Mouse (Mus musculus) lung, embryonic 15.5 days (tissue): ENCODE measurements around the gene Tas2r123. TPM values are rescaled to one million over a fixed set of nuclear protein-coding genes. Genes with fewer than 3 reads are reported as not detected.

ENCODE experiments used
- ATAC-seq: fragments of 200-750 bp; cut with Nextera tagmentation; 2 replicates; pipeline ENCODE4 v1.8.0; 2017; ENCODE audit warnings: moderate number of reproducible peaks, borderline replicate concordance; ENCODE audit not compliant: low FRiP score, low TSS enrichment; ENCODE audit errors: extremely low read depth
- H3K27ac ChIP-seq: fragments of 300-500 bp; sonication (generic); 2 replicates; pipeline ENCODE4 v1.5.1; 2015; ENCODE audit warnings: moderate library complexity, mild to moderate bottlenecking, inconsistent platforms
- H3K27me3 ChIP-seq: fragments of 300-500 bp; sonication (generic); 2 replicates; pipeline ENCODE4 v1.6.1; 2015; ENCODE audit warnings: inconsistent platforms
- H3K36me3 ChIP-seq: fragments of 300-500 bp; sonication (generic); 2 replicates; pipeline ENCODE4 v1.6.1; 2015; ENCODE audit warnings: inconsistent platforms
- H3K4me1 ChIP-seq: fragments of 300-500 bp; sonication (generic); 2 replicates; pipeline ENCODE4 v1.6.1; 2015; ENCODE audit warnings: inconsistent platforms
- H3K4me2 ChIP-seq: fragments of 300-500 bp; sonication (generic); 2 replicates; pipeline ENCODE4 v1.6.1; 2015; ENCODE audit warnings: inconsistent platforms, mild to moderate bottlenecking, moderate library complexity
- H3K4me3 ChIP-seq: fragments of 300-500 bp; sonication (generic); 2 replicates; pipeline ENCODE4 v1.5.1; 2015; ENCODE audit warnings: mild to moderate bottlenecking, inconsistent platforms
- H3K9ac ChIP-seq: fragments of 300-500 bp; sonication (generic); 2 replicates; pipeline ENCODE4 v1.6.1; 2015; ENCODE audit warnings: inconsistent platforms
- H3K9me3 ChIP-seq: fragments of 300-500 bp; sonication (generic); 2 replicates; pipeline ENCODE4 v1.6.1; 2016; ENCODE audit warnings: inconsistent platforms
- WGBS: fragments of 180-500 bp; shearing (Covaris S2); methylation state at CpG from one replicate; pipeline ENCODE4 v1.1.7; 2015; 5-methylcytosine and 5-hydroxymethylcytosine counted together
- polyA plus RNA-seq: library from polyadenylated mRNA; unstranded; fragments of >200 nt; fragmentation: Nextera tagmentation; extraction: Ambion mirVana; gene quantifications from 2 replicates; pipeline ENCODE4 v1.2.1, GENCODE M21; 2015

Tas2r123 gene
- polyA plus RNA-seq: not detected in 2 replicates

GRCm38 (mm10) chr6:132846842-132847241 lies at the start of gene Tas2r123:
Gene Tas2r123, plus strand, starts transcription at chr6:132847142.
- Histone ChIP-seq H3K36me3 (no peaks in the 10 kb centered on the region), H3K4me3 (no peak within 1 kb of the TSS), H3K27me3 (no peaks in the 10 kb centered on the region), H3K9ac (no peak within 1 kb of the TSS), H3K4me2 (no peak within 1 kb of the TSS), H3K9me3 (no peaks in the 10 kb centered on the region), H3K27ac (no peak within 1 kb of the TSS), H3K4me1 (no peaks in the 10 kb centered on the region)
- ATAC-seq: no peak
- 58% methylated on average over 1 of the region's 1 CpGs for WGBS

DNA sequence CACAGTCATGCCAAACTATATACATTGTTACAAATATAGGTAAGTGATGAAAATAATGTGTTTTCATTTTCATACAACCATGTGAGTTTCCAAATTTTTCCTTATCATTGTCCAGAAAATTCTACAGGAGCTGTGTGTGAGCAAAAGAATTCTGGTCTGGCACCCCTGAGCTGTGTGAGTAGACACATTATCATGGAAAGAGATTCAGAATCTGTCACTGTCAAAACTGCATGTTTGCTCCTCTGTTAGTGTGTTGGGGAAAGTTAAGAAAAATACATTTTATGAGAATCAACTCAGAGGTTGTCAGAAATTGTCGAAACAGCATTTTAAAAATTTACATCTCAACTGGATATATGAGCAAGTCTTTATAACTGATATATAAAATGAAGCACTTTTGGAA lies 44.4 kb upstream of the Tas2r123 start, which contains the start of gene Tas2r117:
Tas2r117 (plus strand) TSS at position 301 of the 400 bp plus-strand sequence.
- Histone ChIP-seq H3K4me2 (no peak within 1 kb of the TSS), H3K4me3 (no peak within 1 kb of the TSS), H3K9ac (no peak within 1 kb of the TSS), H3K27ac (no peak within 1 kb of the TSS), H3K36me3 (no peaks in the 10 kb centered on the region), H3K4me1 (no peaks in the 10 kb centered on the region), H3K9me3 (no peaks in the 10 kb centered on the region), H3K27me3 (no peaks in the 10 kb centered on the region)
- no peak for ATAC-seq
- 79% methylated on average over 1 of the region's 1 CpGs for WGBS

- no peak for ATAC-seq
- H3K4me1 ChIP-seq: no peaks in the 10 kb centered on the region
Observed at GRCm38 (mm10) chr6:132855138-132855537, 8.2 kb downstream of the Tas2r123 start, which contains the start of gene Tas2r116. Gene Tas2r116, plus strand, starts transcription at chr6:132855438.

GRCm38 (mm10) chr6:132867708-132868107 lies 20.8 kb downstream of the Tas2r123 start, which contains the start of gene Tas2r110:
Gene Tas2r110, plus strand, starts transcription at chr6:132868008.
- H3K4me2 ChIP-seq: no peak within 1 kb of the TSS
- ATAC-seq: no peak
- no peaks in the 10 kb centered on the region for H3K4me1 ChIP-seq
- H3K27ac ChIP-seq: no peak within 1 kb of the TSS
- H3K36me3 ChIP-seq: no peaks in the 10 kb centered on the region
- H3K27me3 ChIP-seq: no peaks in the 10 kb centered on the region
- no peak within 1 kb of the TSS for H3K9ac ChIP-seq
- no peak within 1 kb of the TSS for H3K4me3 ChIP-seq
- H3K9me3 ChIP-seq: no peaks in the 10 kb centered on the region

More at GRCm38 (mm10) chr6:132855138-132855537, 8.2 kb downstream of the Tas2r123 start, which contains the start of gene Tas2r116:
- H3K4me3 ChIP-seq: no peak within 1 kb of the TSS
- no peaks in the 10 kb centered on the region for H3K27me3 ChIP-seq
- no peaks in the 10 kb centered on the region for H3K9me3 ChIP-seq
- no peak within 1 kb of the TSS for H3K27ac ChIP-seq
- no peaks in the 10 kb centered on the region for H3K36me3 ChIP-seq
- H3K9ac ChIP-seq: no peak within 1 kb of the TSS
- H3K4me2 ChIP-seq: no peak within 1 kb of the TSS
- WGBS: 71% methylated on average over 1 of the region's 1 CpGs

DNA sequence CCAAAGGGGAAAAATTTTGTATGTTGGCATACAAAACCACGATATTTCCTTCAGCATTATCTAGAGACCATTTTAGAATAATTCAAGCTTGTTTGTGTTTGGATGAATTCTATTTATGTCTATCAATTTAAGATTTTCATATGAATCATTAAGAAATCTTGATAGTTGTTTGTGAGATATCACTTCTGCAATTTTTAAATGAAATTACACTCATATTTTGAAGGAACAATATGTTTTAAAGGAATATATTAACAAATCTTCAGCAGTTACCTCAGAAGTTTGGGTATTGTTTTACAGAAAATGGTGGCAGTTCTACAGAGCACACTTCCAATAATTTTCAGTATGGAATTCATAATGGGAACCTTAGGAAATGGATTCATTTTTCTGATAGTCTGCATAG lies 45.8 kb downstream of the Tas2r123 start, which contains the start of gene Tas2r113:
Tas2r113 (plus strand) TSS at position 301 of the 400 bp plus-strand sequence.
- 62% methylated on average over 1 of the region's 1 CpGs for WGBS

More for the DNA sequence above, 45.8 kb downstream of the Tas2r123 start, which contains the start of gene Tas2r113:
- no peak for ATAC-seq
- Histone ChIP-seq H3K4me1 (no peaks in the 10 kb centered on the region), H3K36me3 (no peaks in the 10 kb centered on the region), H3K4me2 (no peak within 1 kb of the TSS), H3K27ac (no peak within 1 kb of the TSS), H3K4me3 (no peak within 1 kb of the TSS), H3K27me3 (no peaks in the 10 kb centered on the region), H3K9me3 (no peaks in the 10 kb centered on the region), H3K9ac (no peak within 1 kb of the TSS)

Other genes starting within 250 kb of the Tas2r123 start
- not detected in 2 replicates for gene A630073D07Rik, start 195.6 kb upstream of the Tas2r123 start, polyA plus RNA-seq
- not detected in 2 replicates for gene Tas2r120, start 190.2 kb upstream of the Tas2r123 start, polyA plus RNA-seq
- gene Tas2r121, start 146.1 kb upstream of the Tas2r123 start, polyA plus RNA-seq: not detected in 2 replicates
- not detected in 2 replicates for gene Tas2r122, start 135.2 kb upstream of the Tas2r123 start, polyA plus RNA-seq
- gene Tas2r115, start 109.1 kb upstream of the Tas2r123 start, polyA plus RNA-seq: not detected in 2 replicates
- not detected in 2 replicates for gene Tas2r124, start 92.4 kb upstream of the Tas2r123 start, polyA plus RNA-seq
- not detected in 2 replicates for gene Tas2r102, start 85.0 kb upstream of the Tas2r123 start, polyA plus RNA-seq
- gene Tas2r136, start 69.0 kb upstream of the Tas2r123 start, polyA plus RNA-seq: not detected in 2 replicates
- gene Tas2r117, start 44.3 kb upstream of the Tas2r123 start, polyA plus RNA-seq: not detected in 2 replicates
- gene Tas2r116, start 8.3 kb downstream of the Tas2r123 start, polyA plus RNA-seq: not detected in 2 replicates
- not detected in 2 replicates for gene Tas2r110, start 20.9 kb downstream of the Tas2r123 start, polyA plus RNA-seq
- not detected in 2 replicates for gene Tas2r113, start 45.9 kb downstream of the Tas2r123 start, polyA plus RNA-seq
- gene Tas2r125, start 62.5 kb downstream of the Tas2r123 start, polyA plus RNA-seq: not detected in 2 replicates
- gene Tas2r129, start 104.0 kb downstream of the Tas2r123 start, polyA plus RNA-seq: not detected in 2 replicates
- gene Tas2r131, start 110.8 kb downstream of the Tas2r123 start, polyA plus RNA-seq: not detected in 2 replicates
- not detected in 2 replicates for gene Tas2r109, start 133.8 kb downstream of the Tas2r123 start, polyA plus RNA-seq
- gene Tas2r103, start 190.0 kb downstream of the Tas2r123 start, polyA plus RNA-seq: not detected in 2 replicates
- gene Tas2r140, start 208.7 kb downstream of the Tas2r123 start, polyA plus RNA-seq: not detected in 2 replicates